Mouse (Mus musculus) forebrain, embryonic 11.5 days (tissue): ENCODE measurements around the gene Gpn2. TPM values are rescaled to one million over a fixed set of nuclear protein-coding genes. Genes with fewer than 3 reads are reported as not detected.

Experiments
- ATAC-seq: fragments of 200-750 bp; cut with Nextera tagmentation; replicated peaks from 2 replicates; pipeline ENCODE4 v1.8.0; 2017; ENCODE audit warnings: moderate TSS enrichment; ENCODE audit not compliant: low FRiP score
- DNase-seq: peaks from one replicate; pipeline ENCODE4 v3.0.0-alpha.2; 2017; ENCODE audit warnings: low spot score
- H3K27ac ChIP-seq: fragments of 300-500 bp; sonication (generic); 2 replicates; pipeline ENCODE4 v1.5.1; 2014; ENCODE audit warnings: low read depth, low read length
- H3K27me3 ChIP-seq: fragments of 300-500 bp; sonication (generic); 2 replicates; pipeline ENCODE4 v1.6.1; 2014; ENCODE audit warnings: mild to moderate bottlenecking, low read length, mixed read lengths; ENCODE audit not compliant: control insufficient read depth, insufficient read depth
- H3K36me3 ChIP-seq: fragments of 300-500 bp; sonication (generic); 2 replicates; pipeline ENCODE4 v1.6.1; 2014; ENCODE audit warnings: mild to moderate bottlenecking, low read length, moderate library complexity, mixed read lengths; ENCODE audit not compliant: control insufficient read depth, insufficient read depth
- H3K4me1 ChIP-seq: fragments of 300-500 bp; sonication (generic); replicated peaks from 2 replicates; pipeline ENCODE4 v1.6.1; 2014; ENCODE audit warnings: low read length, mixed read lengths; ENCODE audit not compliant: control insufficient read depth, insufficient read depth
- H3K4me2 ChIP-seq: fragments of 300-500 bp; sonication (generic); 2 replicates; pipeline ENCODE4 v1.6.1; 2014; ENCODE audit warnings: low read depth, mild to moderate bottlenecking, low read length, moderate library complexity, mixed read lengths; ENCODE audit not compliant: severe bottlenecking
- H3K4me3 ChIP-seq: fragments of 300-500 bp; sonication (generic); 2 replicates; pipeline ENCODE4 v1.5.1; 2014; ENCODE audit warnings: low read depth, low read length
- H3K9ac ChIP-seq: fragments of 300-500 bp; sonication (generic); 2 replicates; pipeline ENCODE4 v1.6.1; 2014; ENCODE audit warnings: low read length
- H3K9me3 ChIP-seq: fragments of 300-500 bp; sonication (generic); 2 replicates; pipeline ENCODE4 v1.6.1; 2016; ENCODE audit warnings: low read length, mixed read lengths; ENCODE audit not compliant: control insufficient read depth
- WGBS: fragments of 180-500 bp; shearing (Covaris S2); extraction: QIAGEN DNeasy Blood & Tissue Kit; methylation state at CpG from one replicate; pipeline ENCODE4 v1.1.7; 2014; 5-methylcytosine and 5-hydroxymethylcytosine counted together
- polyA plus RNA-seq: library from polyadenylated mRNA; unstranded; fragments of >200 nt; fragmentation: Nextera tagmentation; extraction: Ambion mirVana; gene quantifications from 2 replicates; pipeline ENCODE4 v1.2.1, GENCODE M21; 2014

Gpn2 gene
- 28.6 and 31.8 TPM in 2 replicates for polyA plus RNA-seq

GRCm38 (mm10) chr4:133584059-133584951 is at the start of gene Gpn2:
Gpn2 (plus strand) TSS chr4:133584362.
- Histone ChIP-seq H3K4me2 (peak within 1 kb of the TSS; percentile 99), H3K27me3 (no peaks in the 10 kb centered on the region), H3K9ac (peak within 1 kb of the TSS; percentile 77), H3K36me3 (peaks cover 5% of the 10 kb centered on the region; the same call in 1 of the 2 replicates), H3K4me1 (peaks cover 6% of the 10 kb centered on the region; the same call in 1 of the 2 replicates), H3K4me3 (peak within 1 kb of the TSS; percentile 94), H3K9me3 (no peaks in the 10 kb centered on the region), H3K27ac (peak within 1 kb of the TSS; percentile 48; the same call in 1 of the 2 replicates)
- ATAC-seq = peak; percentile 72
- DNase-seq = peak; percentile 84
- 3% methylated on average over 65 of the region's 65 CpGs for WGBS

GRCm38 (mm10) chr4:133536081-133536480 is 48.1 kb upstream of the Gpn2 start:
- peaks cover 17% of the 10 kb centered on the region; the same call in 1 of the 2 replicates for H3K36me3 ChIP-seq

GRCm38 (mm10) chr4:133536652-133537051 is 47.5 kb upstream of the Gpn2 start:
- no peak overlapping the region for H3K9ac ChIP-seq
- no peak for DNase-seq
- no peaks in the 10 kb centered on the region for H3K9me3 ChIP-seq
- H3K4me1 ChIP-seq = no peaks in the 10 kb centered on the region
- H3K27me3 ChIP-seq = no peaks in the 10 kb centered on the region
- H3K4me3 ChIP-seq = no peak overlapping the region
- no peak overlapping the region for H3K4me2 ChIP-seq
- H3K36me3 ChIP-seq = peaks cover 15% of the 10 kb centered on the region; the same call in 1 of the 2 replicates
- ATAC-seq = no peak
- 93% methylated on average over 5 of the region's 5 CpGs for WGBS
- H3K27ac ChIP-seq = no peak overlapping the region

More at GRCm38 (mm10) chr4:133536081-133536480, 48.1 kb upstream of the Gpn2 start:
- 89% methylated on average over 3 of the region's 3 CpGs for WGBS
- H3K4me3 ChIP-seq = no peak overlapping the region
- H3K4me2 ChIP-seq = no peak overlapping the region
- no peak overlapping the region for H3K27ac ChIP-seq
- DNase-seq (no peak), ATAC-seq (no peak)
- H3K4me1 ChIP-seq = no peaks in the 10 kb centered on the region
- no peak overlapping the region for H3K9ac ChIP-seq
- H3K9me3 ChIP-seq = no peaks in the 10 kb centered on the region
- no peaks in the 10 kb centered on the region for H3K27me3 ChIP-seq

GRCm38 (mm10) chr4:133545272-133546231 is 38.6 kb upstream of the Gpn2 start, which contains the start of gene Nudc:
Nudc (minus strand) TSS chr4:133545996.
- Histone ChIP-seq H3K36me3 (no peaks in the 10 kb centered on the region), H3K27ac (peak within 1 kb of the TSS; percentile 63; the same call in 1 of the 2 replicates), H3K27me3 (no peaks in the 10 kb centered on the region), H3K4me2 (peak within 1 kb of the TSS; percentile 88), H3K9ac (peak within 1 kb of the TSS; percentile 89), H3K4me3 (peak within 1 kb of the TSS; percentile 95), H3K4me1 (peaks cover 9% of the 10 kb centered on the region), H3K9me3 (no peaks in the 10 kb centered on the region)
- DNase-seq = peak; percentile 97
- under 1% methylated on average over 71 of the region's 77 CpGs for WGBS
- peak; percentile 98 for ATAC-seq

GRCm38 (mm10) chr4:133552029-133552428 is 32.1 kb upstream of the Gpn2 start:
- DNase-seq (no peak), ATAC-seq (no peak)
- no peaks in the 10 kb centered on the region for H3K27me3 ChIP-seq
- WGBS = 92% methylated on average over 1 of the region's 1 CpGs
- H3K4me1 ChIP-seq = no peaks in the 10 kb centered on the region
- H3K36me3 ChIP-seq = no peaks in the 10 kb centered on the region
- no peak overlapping the region for H3K9ac ChIP-seq
- no peaks in the 10 kb centered on the region for H3K9me3 ChIP-seq
- no peak overlapping the region for H3K4me2 ChIP-seq
- H3K27ac ChIP-seq = no peak overlapping the region
- H3K4me3 ChIP-seq = no peak overlapping the region

GRCm38 (mm10) chr4:133552768-133553447 is 31.3 kb upstream of the Gpn2 start, which contains the start of gene Nr0b2:
Nr0b2 (plus strand) TSS chr4:133553376.
- no peaks in the 10 kb centered on the region for H3K36me3 ChIP-seq
- no peak within 1 kb of the TSS for H3K4me3 ChIP-seq
- no peak within 1 kb of the TSS for H3K27ac ChIP-seq
- no peaks in the 10 kb centered on the region for H3K9me3 ChIP-seq
- no peak within 1 kb of the TSS for H3K4me2 ChIP-seq
- no peak within 1 kb of the TSS for H3K9ac ChIP-seq
- ATAC-seq (no peak), DNase-seq (no peak)
- no peaks in the 10 kb centered on the region for H3K27me3 ChIP-seq
- H3K4me1 ChIP-seq = no peaks in the 10 kb centered on the region
- 81% methylated on average over 10 of the region's 10 CpGs for WGBS

- no peak for ATAC-seq
- Histone ChIP-seq H3K27me3 (no peaks in the 10 kb centered on the region), H3K4me1 (no peaks in the 10 kb centered on the region), H3K4me3 (no peak overlapping the region), H3K36me3 (no peaks in the 10 kb centered on the region), H3K9ac (no peak overlapping the region), H3K27ac (no peak overlapping the region), H3K9me3 (no peaks in the 10 kb centered on the region), H3K4me2 (no peak overlapping the region)
- 77% methylated on average over 19 of the region's 19 CpGs for WGBS
- DNase-seq = no peak
These were observed 30.5 kb upstream of the Gpn2 start for GRCm38 (mm10) chr4:133553448-133554330.
